Mouse (Mus musculus) CH12.LX (cell line): ENCODE data around the gene Slc44a3. TPM values are rescaled to one million over a fixed set of nuclear protein-coding genes. Genes with fewer than 3 reads are reported as not detected.

Source experiments
- DNase-seq: peaks from one replicate; pipeline ENCODE4 v3.0.0-alpha.2; 2013; ENCODE audit errors: extremely low read depth
- H3K27ac ChIP-seq: 2 replicates; pipeline ENCODE4 v1.5.1; 2012; ENCODE audit warnings: low read depth, mild to moderate bottlenecking, control low read depth, moderate library complexity; ENCODE audit not compliant: insufficient read depth
- H3K27me3 ChIP-seq: replicated peaks from 2 replicates; pipeline ENCODE3; 2012; ENCODE audit warnings: inconsistent platforms
- H3K36me3 ChIP-seq, 2 experiments: replicated peaks in 1 of 2; 2 replicates each; pipeline versions ENCODE3 to v1.6.1; 2012; ENCODE audit warnings: inconsistent platforms in 1 of 2, low read length in 1 of 2, mild to moderate bottlenecking in 1 of 2, mixed read lengths in 1 of 2, moderate library complexity in 1 of 2; ENCODE audit not compliant: control insufficient read depth in 1 of 2, insufficient read depth in 1 of 2
- H3K4me1 ChIP-seq, 2 experiments: 2 replicates each; pipeline ENCODE4 v1.6.1; 2012; ENCODE audit warnings: inconsistent platforms in 1 of 2, moderate library complexity in 1 of 2; ENCODE audit not compliant: insufficient read depth in 2 of 2, control insufficient read depth in 1 of 2
- H3K4me2 ChIP-seq: 2 replicates; pipeline ENCODE4 v1.6.1; 2012; ENCODE audit warnings: low read depth, mild to moderate bottlenecking, control low read depth; ENCODE audit not compliant: poor library complexity, insufficient read depth, severe bottlenecking
- H3K4me3 ChIP-seq, 3 experiments: fragments of 150-350 bp in 1 of 3; sonication (generic) in 1 of 3; replicated peaks in 1 of 3; 2 replicates each; pipeline versions ENCODE3 to v1.5.1; 2011 to 2012; ENCODE audit warnings: low read depth in 2 of 3, low read length in 2 of 3, mild to moderate bottlenecking in 2 of 3, moderate library complexity in 2 of 3, control low read depth in 1 of 3, improper control_type of control experiment in 1 of 3, inconsistent platforms in 1 of 3, mixed read lengths in 1 of 3; ENCODE audit not compliant: poor library complexity in 1 of 3
- H3K79me2 ChIP-seq: replicated peaks from 2 replicates; pipeline ENCODE4 v1.6.1; 2012; ENCODE audit warnings: mild to moderate bottlenecking, moderate library complexity; ENCODE audit not compliant: control insufficient read depth, poor library complexity, insufficient read depth, severe bottlenecking; ENCODE audit errors: extremely low read depth
- H3K9ac ChIP-seq: 2 replicates; pipeline ENCODE4 v1.6.1; 2012; ENCODE audit warnings: low read depth, mild to moderate bottlenecking, control low read depth, moderate library complexity; ENCODE audit not compliant: insufficient read depth
- H3K9me3 ChIP-seq: replicated peaks from 2 replicates; pipeline ENCODE3; 2012; ENCODE audit warnings: low read length, inconsistent platforms, mixed read lengths
- BHLHE40 ChIP-seq: IDR thresholded peaks from 2 replicates; pipeline ENCODE4 v1.6.1; 2011; ENCODE audit warnings: mild to moderate bottlenecking, low read depth, low read length, improper control_type of control experiment
- CHD2 ChIP-seq: IDR thresholded peaks from 2 replicates; pipeline ENCODE4 v1.6.1; 2011; ENCODE audit warnings: low read length, improper control_type of control experiment
- CTCF ChIP-seq, 2 experiments: IDR thresholded peaks in 1 of 2; conservative IDR thresholded peaks in 1 of 2; 2 replicates each; pipeline ENCODE4 v1.5.1; 2011 to 2012; ENCODE audit warnings: low read depth in 2 of 2, low read length in 2 of 2, improper control_type of control experiment in 1 of 2, inconsistent platforms in 1 of 2, mild to moderate bottlenecking in 1 of 2, moderate library complexity in 1 of 2
- ELF1 ChIP-seq: IDR thresholded peaks from 2 replicates; pipeline ENCODE4 v1.6.1; 2014; ENCODE audit warnings: low read depth, mild to moderate bottlenecking, inconsistent platforms, low read length, improper control_type of control experiment
- EP300 ChIP-seq: IDR thresholded peaks from 2 replicates; pipeline ENCODE4 v1.6.1; 2011; ENCODE audit warnings: low read length, improper control_type of control experiment
- ETS1 ChIP-seq: conservative IDR thresholded peaks from 2 replicates; pipeline ENCODE4 v1.6.1; 2012; ENCODE audit warnings: low read depth, mild to moderate bottlenecking, inconsistent platforms, low read length, improper control_type of control experiment, moderate library complexity
- GABPA ChIP-seq: IDR thresholded peaks from 2 replicates; pipeline ENCODE4 v1.6.1; 2012; ENCODE audit warnings: low read depth, low read length, improper control_type of control experiment, inconsistent platforms; ENCODE audit not compliant: insufficient replicate concordance
- HCFC1 ChIP-seq: IDR thresholded peaks from 2 replicates; pipeline ENCODE4 v1.6.1; 2012; ENCODE audit warnings: low read depth, mild to moderate bottlenecking, inconsistent platforms, low read length, improper control_type of control experiment
- IRF4 ChIP-seq: IDR thresholded peaks from 2 replicates; pipeline ENCODE4 v1.6.1; 2014; ENCODE audit warnings: low read depth, mild to moderate bottlenecking, inconsistent platforms, low read length, improper control_type of control experiment
- JUND ChIP-seq: conservative IDR thresholded peaks from 2 replicates; pipeline ENCODE4 v1.6.1; 2011; ENCODE audit warnings: low read depth, low read length, improper control_type of control experiment
- MAX ChIP-seq: IDR thresholded peaks from 2 replicates; pipeline ENCODE4 v1.6.1; 2011; ENCODE audit warnings: low read length, improper control_type of control experiment
- MAZ ChIP-seq: IDR thresholded peaks from 2 replicates; pipeline ENCODE4 v1.6.1; 2012; ENCODE audit warnings: low read depth, mild to moderate bottlenecking, inconsistent platforms, low read length, improper control_type of control experiment, moderate library complexity
- MEF2A ChIP-seq: IDR thresholded peaks from 2 replicates; pipeline ENCODE4 v1.6.1; 2014; ENCODE audit warnings: low read depth, mild to moderate bottlenecking, inconsistent platforms, low read length, improper control_type of control experiment, borderline replicate concordance
- NELFE ChIP-seq: IDR thresholded peaks from 2 replicates; pipeline ENCODE4 v1.6.1; 2011; ENCODE audit warnings: low read depth, low read length, improper control_type of control experiment
- POLR2AphosphoS2 ChIP-seq: IDR thresholded peaks from 2 replicates; pipeline ENCODE4 v1.6.1; 2011; ENCODE audit warnings: low read depth, low read length, improper control_type of control experiment
- RAD21 ChIP-seq: IDR thresholded peaks from 2 replicates; pipeline ENCODE4 v1.6.1; 2011; ENCODE audit warnings: low read depth, mild to moderate bottlenecking, low read length, improper control_type of control experiment, moderate library complexity
- RCOR1 ChIP-seq: conservative IDR thresholded peaks from 2 replicates; pipeline ENCODE4 v1.6.1; 2012; ENCODE audit warnings: low read depth, mild to moderate bottlenecking, inconsistent platforms, low read length, improper control_type of control experiment
- SMC3 ChIP-seq: IDR thresholded peaks from 2 replicates; pipeline ENCODE4 v1.6.1; 2011; ENCODE audit warnings: low read depth, low read length, improper control_type of control experiment
- TBP ChIP-seq: conservative IDR thresholded peaks from 2 replicates; pipeline ENCODE4 v1.6.1; 2011; ENCODE audit warnings: low read depth, low read length, improper control_type of control experiment
- TCF12 ChIP-seq: IDR thresholded peaks from 2 replicates; pipeline ENCODE4 v1.6.1; 2014; ENCODE audit warnings: low read depth, mild to moderate bottlenecking, inconsistent platforms, low read length, improper control_type of control experiment
- USF2 ChIP-seq: conservative IDR thresholded peaks from 2 replicates; pipeline ENCODE4 v1.6.1; 2011; ENCODE audit warnings: low read depth, low read length, improper control_type of control experiment
- ZC3H11A ChIP-seq: IDR thresholded peaks from 2 replicates; pipeline ENCODE4 v1.6.1; 2012; ENCODE audit warnings: low read depth, mild to moderate bottlenecking, inconsistent platforms, low read length, improper control_type of control experiment
- ZKSCAN1 ChIP-seq: IDR thresholded peaks from 2 replicates; pipeline ENCODE4 v1.6.1; 2012; ENCODE audit warnings: low read depth, inconsistent platforms, low read length, improper control_type of control experiment, borderline replicate concordance
- ZMIZ1 ChIP-seq: IDR thresholded peaks from 2 replicates; pipeline ENCODE4 v1.6.1; 2012; ENCODE audit warnings: low read depth, mild to moderate bottlenecking, inconsistent platforms, low read length, improper control_type of control experiment
- dilution Hi-C: fragments of 300-500 bp; cut with MboI; formaldehyde crosslinking; loops from 2 replicates; pipeline ENCODE4 v1.14.3; 2020; ENCODE audit warnings: low sequenced_read_pairs; ENCODE audit not compliant: extremely low pct_unique_long_range_greater_than_20kb, extremely low pct_ligation_motif_present
- in situ Hi-C: fragments of 300-500 bp; cut with MboI; formaldehyde crosslinking; loops from 3 replicates; pipeline ENCODE4 v1.14.3; 2019; ENCODE audit warnings: low sequenced_read_pairs, low pct_ligation_motif_present, low pct_unique_long_range_greater_than_20kb, mixed read lengths
- polyA plus RNA-seq: library from polyadenylated mRNA; unstranded; fragments of >175 nt; gene quantifications from 2 replicates; pipeline ENCODE4 v1.2.1, GENCODE M21; 2012; ENCODE audit warnings: low read depth; ENCODE audit not compliant: insufficient read length
- total RNA-seq, 2 experiments: library from RNA; depleted of rRNA; stranded (reverse); fragments of 300-350 nt in 1 of 2; fragments of >200 nt in 1 of 2; gene quantifications; 2 replicates each; pipeline ENCODE4 v1.2.3; 2012 to 2014

The Slc44a3 gene
- total and polyA plus RNA-seq, 3 experiments = not detected

- H3K9me3 ChIP-seq = no peaks in the 10 kb centered on the region
- no peaks in the 10 kb centered on the region for H3K79me2 ChIP-seq
- no peak overlapping the region for H3K4me3 ChIP-seq
- no peaks in the 10 kb centered on the region for H3K27me3 ChIP-seq
- TF ChIP-seq ELF1 = no peak
- no peak for TF ChIP-seq ZMIZ1
- no peak for TF ChIP-seq ZKSCAN1
- no peak for TF ChIP-seq RCOR1
- no peak for TF ChIP-seq MAZ
- TF ChIP-seq CHD2 = no peak
- TF ChIP-seq RAD21 = no peak
- no peak for TF ChIP-seq USF2
- TF ChIP-seq TBP = no peak
- no peak for TF ChIP-seq MEF2A
- TF ChIP-seq NELFE = no peak
- TF ChIP-seq GABPA = no peak
- no peak for TF ChIP-seq JUND
- TF ChIP-seq CTCF (conservative IDR thresholded peaks at IDR 0.05 in 1 of 2, IDR thresholded peaks at IDR 0.05 in 1 of 2; ENCODE audit: low read depth in 2 of 2, low read length in 2 of 2) = no peak
- no peak for TF ChIP-seq MAX
- no peak for TF ChIP-seq SMC3
- TF ChIP-seq POLR2AphosphoS2 = no peak
- no peak for TF ChIP-seq TCF12
- TF ChIP-seq, all 38 proteins: peak for 0
- H3K9ac ChIP-seq = no peak overlapping the region
- H3K27ac ChIP-seq = no peak overlapping the region
- dilution Hi-C loops = no loop called here
- in situ Hi-C loops = no loop called here
- H3K4me2 ChIP-seq = no peak overlapping the region
- no peak for DNase-seq
- no peaks in the 10 kb centered on the region for H3K36me3 ChIP-seq
- H3K4me1 ChIP-seq = peaks cover 2 to 21% of the 10 kb centered on the region in 2 experiments; a peak in 3 of 4 replicates
Observed at GRCm38 (mm10) chr3:121579402-121579801, 47.2 kb upstream of the Slc44a3 start.

GRCm38 (mm10) chr3:121578706-121579105 lies 46.5 kb upstream of the Slc44a3 start:
- no peak overlapping the region for H3K4me3 ChIP-seq
- in situ Hi-C loops (no loop called here), dilution Hi-C loops (no loop called here)
- H3K36me3 ChIP-seq = no peaks in the 10 kb centered on the region
- no peaks in the 10 kb centered on the region for H3K79me2 ChIP-seq
- H3K9me3 ChIP-seq = no peaks in the 10 kb centered on the region
- H3K4me1 ChIP-seq = peaks cover 2 to 20% of the 10 kb centered on the region in 2 experiments; a peak in 3 of 4 replicates
- no peak for DNase-seq
- TF ChIP-seq HCFC1 (no peak), NELFE (no peak), ETS1 (no peak), ZC3H11A (no peak), MAX (no peak), USF2 (no peak), BHLHE40 (no peak), EP300 (no peak), ZKSCAN1 (no peak), IRF4 (no peak)
- no peaks in the 10 kb centered on the region for H3K27me3 ChIP-seq
- no peak overlapping the region for H3K27ac ChIP-seq
- no peak overlapping the region for H3K9ac ChIP-seq
- H3K4me2 ChIP-seq = no peak overlapping the region
